Mouse (Mus musculus) T-helper 2 cell (primary cell): ENCODE measurements at regions not wholly inside any gene's neighbourhood (a gene's known extent, or its start where the extent isn't known, plus 50 kb on each side); places are given as distances from the start of the nearest gene placed in this dataset.

Experiments
- in situ Hi-C: fragments of 300-600 bp; cut with MboI, MseI; formaldehyde crosslinking; loops from one replicate; pipeline ENCODE4 v1.15.1; 2025; ENCODE audit warnings: high pct_unique_total_duplicates

GRCm38 (mm10) chrX:160332618-160333017 lies 57.9 kb upstream of the Adgrg2 start:
- in situ Hi-C loops: loop anchor here (10.0 kb wide), 1 partner anchor 408 kb away; no protein-coding TSS in a partner anchor

DNA sequence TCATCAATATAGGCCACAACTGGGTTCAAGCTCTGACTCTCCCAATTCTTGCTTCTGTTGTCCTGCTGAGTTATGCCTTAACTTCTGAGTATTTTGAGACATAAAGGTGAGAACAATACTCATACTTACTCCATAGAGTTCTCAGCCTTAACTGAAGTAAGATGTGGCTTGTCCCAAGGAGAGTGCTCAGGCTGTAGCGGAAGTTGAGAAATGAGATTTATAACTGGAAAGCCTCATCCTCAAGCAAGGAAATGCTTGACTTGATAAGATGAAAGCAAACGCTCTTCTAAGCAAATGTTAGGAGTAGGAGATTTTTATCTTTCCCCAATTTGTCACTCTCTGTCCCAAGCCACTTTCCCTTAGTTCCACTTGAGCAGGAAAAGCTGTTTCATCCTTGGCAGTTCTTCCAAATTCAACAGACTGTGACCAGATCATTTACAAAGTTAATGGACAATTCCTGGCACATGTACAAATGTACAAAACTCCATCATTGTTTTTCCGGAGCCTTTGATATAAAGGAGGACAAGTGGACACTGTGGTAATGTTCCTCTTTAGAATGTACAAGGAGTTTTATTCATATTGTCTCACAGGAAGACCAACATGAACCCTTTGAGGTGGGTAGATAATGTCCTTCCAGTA lies 52.0 kb upstream of the Adgrg2 start:
- in situ Hi-C loops: loop anchor here (10.0 kb wide), 1 partner anchor 414 kb away; no protein-coding TSS in a partner anchor
